Mouse (Mus musculus) left cerebral cortex, adult 11 months (tissue): ENCODE results near the gene Olfr1361.
A peak's percentile ranks its signal among the peaks of the same experiment; 100 is the strongest.

Source experiments
- DNase-seq: peaks from one replicate; pipeline ENCODE4 v3.0.0; 2022; ENCODE audit warnings: low spot score

The Olfr1361 gene

GRCm38 (mm10) chr13:21663286-21663685 is at the start of gene Olfr1361:
TSS of gene Olfr1361 (minus strand) at chr13:21663386.
- no peak for DNase-seq

DNA sequence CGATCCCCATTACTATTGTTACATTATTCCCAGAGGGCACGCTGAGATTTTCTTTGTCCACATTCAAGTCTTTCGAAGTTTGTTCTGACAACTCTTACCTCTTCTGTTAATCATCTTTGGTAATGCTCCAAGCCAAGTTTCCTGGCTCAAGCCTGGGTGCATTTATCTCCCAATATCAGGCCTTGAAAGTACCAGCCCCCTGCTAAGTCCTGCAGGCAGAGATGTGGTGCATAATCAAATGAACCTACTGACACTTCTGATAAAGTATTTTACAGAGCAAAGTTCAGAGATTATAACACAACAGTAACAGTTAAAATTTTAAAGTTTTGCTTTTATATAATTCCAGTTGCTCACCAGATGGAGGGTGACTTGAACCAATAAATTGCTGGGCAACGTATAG is 48.5 kb upstream of the Olfr1361 start:
- no peak for DNase-seq

DNA sequence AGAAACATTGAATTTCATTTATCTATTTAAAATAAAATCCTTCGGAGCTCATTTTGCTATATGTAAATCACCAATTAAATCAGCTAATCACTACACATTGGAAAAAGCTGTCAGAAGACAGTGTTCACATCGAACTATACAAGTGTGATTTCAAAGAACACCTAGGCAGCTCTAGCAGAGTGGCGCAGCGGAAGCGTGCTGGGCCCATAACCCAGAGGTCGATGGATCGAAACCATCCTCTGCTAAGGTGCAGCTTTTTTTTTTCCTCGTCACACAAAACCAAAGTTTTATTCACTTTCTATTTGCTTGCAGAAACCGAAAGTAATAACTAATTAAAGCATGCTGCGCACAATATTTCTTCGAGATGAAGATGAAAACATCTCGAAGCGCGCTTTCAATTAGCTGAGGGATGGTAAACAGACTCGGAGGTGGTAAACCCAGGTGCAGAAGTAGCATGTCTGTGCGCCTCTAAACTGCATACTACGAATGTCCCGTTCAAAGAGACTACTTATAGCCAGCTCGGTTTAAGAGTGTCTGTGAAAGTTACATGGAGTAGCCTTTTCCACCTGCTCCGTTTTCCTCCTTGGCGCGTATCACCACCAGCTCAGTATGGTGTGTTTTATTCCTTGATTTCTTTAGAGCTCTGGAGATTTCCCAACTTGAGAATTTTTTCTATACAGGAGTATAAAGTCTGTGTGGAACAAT is 47.8 kb upstream of the Olfr1361 start:
- no peak for DNase-seq

- peak; percentile 85 for DNase-seq
Measured at GRCm38 (mm10) chr13:21710031-21710711, 47.0 kb upstream of the Olfr1361 start.

DNA sequence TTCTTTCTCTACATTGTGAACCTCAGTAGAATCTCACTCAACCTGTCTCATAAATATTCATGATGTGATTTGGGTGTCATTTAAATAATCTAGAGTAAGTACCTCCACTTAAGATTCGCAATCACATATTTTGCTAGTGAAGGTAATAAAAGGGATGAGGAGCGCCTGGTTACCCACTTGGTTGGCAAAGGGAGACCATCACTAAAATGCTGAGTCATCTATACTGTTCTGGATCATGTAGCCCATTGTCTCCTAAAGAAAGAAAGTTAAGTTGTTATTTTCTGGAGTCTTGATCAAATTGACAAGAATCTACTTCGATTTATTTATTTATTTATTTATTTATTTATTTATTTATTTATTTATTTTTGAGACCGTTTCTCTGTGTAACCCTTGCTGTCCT is 43.5 kb upstream of the Olfr1361 start:
- DNase-seq = no peak

DNA sequence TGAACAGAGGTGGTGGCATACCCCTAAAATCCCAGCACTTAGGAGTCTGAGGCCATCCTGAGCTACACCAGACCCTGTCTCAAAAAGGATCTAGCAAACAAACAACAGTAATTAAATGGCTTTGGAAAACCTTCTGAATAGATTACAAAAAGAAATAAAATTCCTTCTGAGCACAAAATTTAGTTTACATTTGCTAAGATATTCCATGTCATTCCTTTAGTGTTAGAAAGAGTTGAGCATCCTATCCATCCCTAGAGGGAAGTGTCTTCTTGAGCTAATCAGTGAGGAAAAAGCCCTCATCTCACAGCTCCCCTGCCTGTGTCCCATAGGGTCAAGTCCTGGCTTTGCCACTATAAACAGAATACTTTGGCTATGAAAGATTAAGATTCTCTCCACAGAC is 34.6 kb upstream of the Olfr1361 start, which contains the start of gene Olfr1359:
Olfr1359 (plus strand) TSS at position 301 of the 400 bp plus-strand sequence.
- no peak for DNase-seq

DNA sequence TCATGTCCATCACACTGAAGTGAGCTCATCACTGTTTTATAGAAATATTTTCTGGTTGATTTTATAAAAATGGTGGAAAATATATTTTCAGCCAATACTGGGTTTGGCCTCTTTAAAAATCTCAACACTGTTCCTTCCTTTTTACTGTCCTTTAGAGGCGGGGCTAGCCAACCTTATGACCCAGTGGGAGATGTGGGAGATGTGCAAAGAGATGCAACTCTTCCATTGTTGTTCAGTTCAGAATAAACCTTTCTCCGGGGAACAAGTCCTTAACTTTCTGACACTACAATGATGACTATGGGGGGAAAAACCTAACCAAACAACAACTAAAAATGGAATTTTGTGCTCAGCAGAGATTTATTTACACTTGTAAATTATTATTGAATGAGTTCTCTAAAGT is 14.1 kb upstream of the Olfr1361 start, which contains the start of gene Olfr1360:
Olfr1360 (minus strand) TSS at position 101 of the 400 bp plus-strand sequence.
- DNase-seq = no peak

DNA sequence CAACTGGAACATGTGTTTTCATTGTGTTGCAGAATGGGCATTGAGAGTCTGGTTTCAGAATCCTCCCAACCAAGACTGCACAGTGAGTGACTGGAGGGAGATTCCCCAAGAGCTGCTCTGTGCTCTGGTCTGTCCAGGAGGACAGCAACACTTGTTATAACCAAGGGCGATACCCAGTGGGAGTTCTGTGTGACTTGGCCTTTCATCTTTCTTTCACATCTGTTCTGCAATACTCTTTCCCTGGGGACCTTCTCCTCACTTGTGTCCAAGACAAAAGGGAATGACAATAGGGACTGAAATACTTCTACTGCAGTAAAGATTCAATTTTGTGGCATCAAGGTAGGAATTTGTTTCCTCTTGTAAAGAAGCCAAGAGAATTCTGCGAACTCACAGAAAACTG is 20.8 kb downstream of the Olfr1361 start, which contains the start of gene Olfr11:
Olfr11 (minus strand) TSS at position 101 of the 400 bp plus-strand sequence.
- no peak for DNase-seq

GRCm38 (mm10) chr13:21613922-21614321 is 49.3 kb downstream of the Olfr1361 start, which contains the start of gene Olfr1362:
TSS of gene Olfr1362 (minus strand) at chr13:21614022.
- DNase-seq = no peak
